Mouse (Mus musculus): ENCODE results near the gene Bcl7c. TPM values are rescaled to one million over a fixed set of nuclear protein-coding genes. Genes with fewer than 3 reads are reported as not detected.
A peak's percentile ranks its signal among the peaks of the same experiment; 100 is the strongest.

The Bcl7c gene
- polyA plus RNA-seq, 1 experiment: 69.0 TPM

GRCm38 (mm10) chr7:127691221-127691989, 17.3 kb downstream of the Bcl7c start:
- TF ChIP-seq CTCF (IDR thresholded peaks at IDR 0.05; ENCODE audit: control insufficient read depth, insufficient read depth, insufficient replicate concordance, low read depth, low read length): no peak
- Histone ChIP-seq H3K4me3 (ENCODE audit: control insufficient read depth, low read depth, low read length) (peak overlapping the region; percentile 2; the same call in 1 of the 2 replicates), H3K27ac (ENCODE audit: control insufficient read depth, insufficient read depth, low read depth, low read length) (peak overlapping the region; percentile 62), H3K36me3 (ENCODE audit: control insufficient read depth, insufficient read depth, low read length) (no peaks in the 10 kb centered on the region), H3K27me3 (ENCODE audit: control insufficient read depth, insufficient read depth, low read length) (no peaks in the 10 kb centered on the region), H3K4me1 (ENCODE audit: control insufficient read depth, insufficient read depth, low read length) (peaks cover 7% of the 10 kb centered on the region)

- Histone ChIP-seq H3K27me3 (ENCODE audit: control insufficient read depth, insufficient read depth, low read length) (no peaks in the 10 kb centered on the region), H3K4me1 (ENCODE audit: control insufficient read depth, insufficient read depth, low read length) (peaks cover 7% of the 10 kb centered on the region), H3K27ac (ENCODE audit: control insufficient read depth, insufficient read depth, low read depth, low read length) (no peak overlapping the region), H3K36me3 (ENCODE audit: control insufficient read depth, insufficient read depth, low read length) (no peaks in the 10 kb centered on the region), H3K4me3 (ENCODE audit: control insufficient read depth, low read depth, low read length) (peak overlapping the region; percentile 20; the same call in 1 of the 2 replicates)
- TF ChIP-seq POLR2A (IDR thresholded peaks at IDR 0.05; ENCODE audit: control insufficient read depth, low read depth, low read length) (no peak), CTCF (IDR thresholded peaks at IDR 0.05; ENCODE audit: control insufficient read depth, insufficient read depth, insufficient replicate concordance, low read depth, low read length) (no peak)
Observed at GRCm38 (mm10) chr7:127689626-127690280, 19.0 kb downstream of the Bcl7c start.

GRCm38 (mm10) chr7:127688935-127689334, 19.8 kb downstream of the Bcl7c start:
- H3K4me3 ChIP-seq (ENCODE audit: control insufficient read depth, low read depth, low read length): no peak overlapping the region
- no peak overlapping the region for H3K27ac ChIP-seq (ENCODE audit: control insufficient read depth, insufficient read depth, low read depth, low read length)
- H3K27me3 ChIP-seq (ENCODE audit: control insufficient read depth, insufficient read depth, low read length): no peaks in the 10 kb centered on the region
- no peak for TF ChIP-seq POLR2A (IDR thresholded peaks at IDR 0.05; ENCODE audit: control insufficient read depth, low read depth, low read length)
- no peak for TF ChIP-seq CTCF (IDR thresholded peaks at IDR 0.05; ENCODE audit: control insufficient read depth, insufficient read depth, insufficient replicate concordance, low read depth, low read length)
- peaks cover 7% of the 10 kb centered on the region for H3K4me1 ChIP-seq (ENCODE audit: control insufficient read depth, insufficient read depth, low read length)
- H3K36me3 ChIP-seq (ENCODE audit: control insufficient read depth, insufficient read depth, low read length): no peaks in the 10 kb centered on the region

- peaks cover 7% of the 10 kb centered on the region for H3K4me1 ChIP-seq (ENCODE audit: control insufficient read depth, insufficient read depth, low read length)
- no peak overlapping the region for H3K27ac ChIP-seq (ENCODE audit: control insufficient read depth, insufficient read depth, low read depth, low read length)
- H3K36me3 ChIP-seq (ENCODE audit: control insufficient read depth, insufficient read depth, low read length): no peaks in the 10 kb centered on the region
- no peak overlapping the region for H3K4me3 ChIP-seq (ENCODE audit: control insufficient read depth, low read depth, low read length)
- H3K27me3 ChIP-seq (ENCODE audit: control insufficient read depth, insufficient read depth, low read length): no peaks in the 10 kb centered on the region
- TF ChIP-seq POLR2A (IDR thresholded peaks at IDR 0.05; ENCODE audit: control insufficient read depth, low read depth, low read length) (no peak), CTCF (IDR thresholded peaks at IDR 0.05; ENCODE audit: control insufficient read depth, insufficient read depth, insufficient replicate concordance, low read depth, low read length) (no peak)
Observed at GRCm38 (mm10) chr7:127686740-127687449, 21.8 kb downstream of the Bcl7c start.

- Histone ChIP-seq H3K36me3 (ENCODE audit: control insufficient read depth, insufficient read depth, low read length) (no peaks in the 10 kb centered on the region), H3K27me3 (ENCODE audit: control insufficient read depth, insufficient read depth, low read length) (no peaks in the 10 kb centered on the region), H3K4me1 (ENCODE audit: control insufficient read depth, insufficient read depth, low read length) (peaks cover 2% of the 10 kb centered on the region; the same call in 1 of the 2 replicates), H3K27ac (ENCODE audit: control insufficient read depth, insufficient read depth, low read depth, low read length) (no peak overlapping the region; the same call in 1 of the 2 replicates), H3K4me3 (ENCODE audit: control insufficient read depth, low read depth, low read length) (no peak overlapping the region)
- no peak for TF ChIP-seq CTCF (IDR thresholded peaks at IDR 0.05; ENCODE audit: control insufficient read depth, insufficient read depth, insufficient replicate concordance, low read depth, low read length)
- TF ChIP-seq POLR2A (IDR thresholded peaks at IDR 0.05; ENCODE audit: control insufficient read depth, low read depth, low read length): no peak
Observed at GRCm38 (mm10) chr7:127685304-127686018, 23.3 kb downstream of the Bcl7c start.

DNA sequence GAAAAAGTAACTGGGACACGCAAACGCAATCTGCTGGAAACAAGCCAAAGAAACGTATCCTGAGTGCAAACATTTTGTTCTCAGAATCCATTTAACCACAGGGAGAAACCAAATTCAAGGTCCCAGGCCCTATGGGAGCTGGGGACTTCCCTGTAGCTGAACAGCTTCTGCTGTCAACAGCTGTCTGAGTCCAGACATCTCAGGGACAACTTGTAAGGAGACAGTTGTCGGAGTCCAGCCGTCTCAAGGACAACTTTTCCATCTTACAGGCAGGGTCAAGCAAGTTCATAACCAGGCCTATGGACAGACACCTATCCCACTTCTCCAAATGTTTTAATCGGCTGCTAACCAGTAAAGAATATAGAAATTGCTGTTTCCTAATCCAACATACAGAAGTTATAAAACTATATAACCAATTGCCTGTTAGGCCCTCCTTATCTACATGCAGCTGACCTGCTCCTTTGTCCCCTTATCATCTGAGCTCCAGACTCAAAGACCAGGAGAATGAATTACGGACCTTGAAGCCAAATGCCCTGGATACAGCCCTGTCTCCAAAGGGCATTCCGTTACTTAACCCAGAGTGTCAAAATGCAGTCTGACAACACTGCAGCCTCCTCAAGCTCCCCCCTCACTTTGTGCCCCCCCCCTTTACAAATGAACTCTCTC, 26.7 kb downstream of the Bcl7c start:
- H3K36me3 ChIP-seq (ENCODE audit: control insufficient read depth, insufficient read depth, low read length): no peaks in the 10 kb centered on the region
- TF ChIP-seq CTCF (IDR thresholded peaks at IDR 0.05; ENCODE audit: control insufficient read depth, insufficient read depth, insufficient replicate concordance, low read depth, low read length) (no peak), POLR2A (IDR thresholded peaks at IDR 0.05; ENCODE audit: control insufficient read depth, low read depth, low read length) (no peak)
- no peak overlapping the region for H3K4me3 ChIP-seq (ENCODE audit: control insufficient read depth, low read depth, low read length)
- H3K4me1 ChIP-seq (ENCODE audit: control insufficient read depth, insufficient read depth, low read length): no peaks in the 10 kb centered on the region
- no peaks in the 10 kb centered on the region for H3K27me3 ChIP-seq (ENCODE audit: control insufficient read depth, insufficient read depth, low read length)
- no peak overlapping the region; the same call in 1 of the 2 replicates for H3K27ac ChIP-seq (ENCODE audit: control insufficient read depth, insufficient read depth, low read depth, low read length)

Data from testis, adult 2 months (tissue).